Mouse (Mus musculus): Measurements from ENCODE around the gene Clmp.

Clmp gene

DNA sequence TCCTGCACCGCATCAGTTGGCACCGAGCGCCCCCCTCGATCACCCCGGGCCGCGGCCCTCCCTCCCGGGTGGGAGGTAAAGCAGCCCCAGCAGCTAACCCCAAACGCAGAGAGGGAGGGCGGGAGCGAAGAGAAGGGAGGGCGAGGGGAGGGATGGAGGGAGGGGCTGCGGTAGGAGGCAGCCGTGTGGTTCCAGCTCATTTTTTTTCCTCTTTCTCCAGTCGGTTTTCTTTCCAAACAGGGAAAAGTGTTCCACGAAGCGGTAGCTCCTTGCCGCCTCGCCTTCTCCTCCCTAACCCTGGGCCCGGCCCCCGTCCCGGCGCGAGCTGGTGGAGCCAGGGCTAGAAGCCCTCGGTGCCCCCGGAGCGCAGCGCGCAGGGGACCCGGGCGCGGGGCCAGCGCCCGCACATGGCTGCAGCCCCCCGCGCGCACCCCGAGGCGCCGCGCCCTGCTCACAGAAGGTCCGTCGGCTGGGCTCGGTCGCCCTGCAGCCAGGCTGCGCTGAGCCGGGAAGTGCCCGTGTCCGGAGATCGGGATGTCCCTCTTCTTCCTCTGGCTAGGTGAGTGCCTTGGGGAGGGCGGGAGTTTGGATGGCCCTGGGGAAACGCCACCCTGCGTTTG, at the start of gene Clmp:
TSS of gene Clmp (plus strand) at position 162 of the 620 bp plus-strand sequence.
- peak; percentile 54 for DNase-seq (ENCODE audit: low spot score)

DNA sequence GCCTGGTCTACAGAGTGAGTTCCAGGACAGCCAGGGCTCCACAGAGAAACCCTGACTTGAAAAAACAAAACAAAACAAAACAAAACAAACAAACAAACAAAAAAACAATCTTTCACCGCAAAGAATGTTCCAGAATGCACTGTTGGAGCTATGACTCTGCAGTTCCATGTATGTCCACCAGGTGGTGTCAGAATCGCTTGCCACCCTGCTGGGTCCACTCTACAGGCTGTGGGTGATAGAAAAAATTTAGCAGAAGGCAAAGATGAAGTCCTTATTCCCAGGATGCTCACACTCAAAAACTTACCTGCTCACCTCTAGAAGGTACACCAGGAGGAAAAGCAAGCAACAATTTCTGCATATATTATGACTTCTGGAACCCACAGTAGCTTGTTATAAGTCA, 49.7 kb upstream of the Clmp start:
- DNase-seq (ENCODE audit: low spot score): peak; percentile 78

DNA sequence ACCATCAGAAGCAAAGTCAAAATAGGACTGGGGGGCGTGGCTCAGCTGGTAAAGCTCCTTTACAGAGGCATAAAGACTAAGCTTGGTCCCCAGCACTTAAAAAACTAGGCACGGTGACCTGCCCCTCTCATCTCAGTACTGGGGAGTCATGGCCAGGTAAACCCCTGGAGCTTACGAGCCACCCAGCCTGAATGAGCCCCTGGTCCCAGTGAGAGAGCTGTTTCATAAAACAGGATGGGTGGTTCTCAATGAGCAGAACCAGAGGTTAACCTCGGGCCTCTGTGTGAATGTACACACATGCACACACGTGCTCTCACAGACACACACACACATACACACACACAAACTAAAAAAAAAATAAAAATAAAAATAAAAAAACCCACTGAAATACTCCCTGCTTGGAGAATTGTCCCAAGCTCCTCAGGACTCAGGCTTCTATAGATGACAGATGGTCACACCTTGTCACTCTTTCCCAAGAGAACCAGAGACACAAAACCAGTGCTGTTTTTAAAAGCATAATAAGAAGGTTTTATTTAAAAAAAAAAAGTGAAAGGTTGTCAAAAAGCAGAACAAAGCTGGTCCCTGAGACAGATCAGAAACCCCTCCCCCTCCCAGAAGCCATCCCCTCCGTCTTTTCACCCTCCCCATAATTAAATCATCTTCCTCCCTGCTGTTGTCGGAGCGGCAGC, 47.9 kb upstream of the Clmp start:
- no peak for DNase-seq (ENCODE audit: low spot score)

DNA sequence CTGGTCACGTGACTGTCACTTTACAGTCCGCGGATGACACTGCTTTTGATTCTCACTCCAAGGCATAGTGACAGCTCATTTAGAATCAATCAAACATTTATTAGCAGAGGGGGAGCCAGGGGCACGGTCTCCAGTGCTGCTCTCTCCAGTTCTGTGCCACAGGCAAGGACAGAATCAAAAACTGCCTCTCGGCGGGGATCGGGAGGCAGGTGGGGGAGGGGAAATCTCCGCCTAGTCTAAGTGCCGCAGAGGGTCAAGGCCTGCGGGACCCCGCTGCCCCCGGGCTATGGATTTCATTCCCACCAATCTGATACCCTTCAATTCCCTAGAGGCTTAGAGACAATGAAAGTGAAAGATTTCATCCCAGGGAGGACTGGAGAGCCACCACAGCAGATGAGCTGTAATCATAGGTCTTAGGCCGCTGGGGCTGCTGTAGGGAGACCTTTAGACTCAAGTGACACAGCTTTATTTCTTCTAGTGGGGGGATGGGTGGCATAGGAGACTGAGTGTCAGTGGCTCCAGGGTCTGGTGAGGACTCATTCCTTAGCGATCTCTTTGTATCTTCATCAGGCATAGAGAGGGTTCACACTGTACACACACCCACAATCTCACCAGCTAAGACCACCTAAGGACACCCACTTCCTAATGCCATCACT, 47.2 kb upstream of the Clmp start:
- DNase-seq (ENCODE audit: low spot score): peak; percentile 59

DNA sequence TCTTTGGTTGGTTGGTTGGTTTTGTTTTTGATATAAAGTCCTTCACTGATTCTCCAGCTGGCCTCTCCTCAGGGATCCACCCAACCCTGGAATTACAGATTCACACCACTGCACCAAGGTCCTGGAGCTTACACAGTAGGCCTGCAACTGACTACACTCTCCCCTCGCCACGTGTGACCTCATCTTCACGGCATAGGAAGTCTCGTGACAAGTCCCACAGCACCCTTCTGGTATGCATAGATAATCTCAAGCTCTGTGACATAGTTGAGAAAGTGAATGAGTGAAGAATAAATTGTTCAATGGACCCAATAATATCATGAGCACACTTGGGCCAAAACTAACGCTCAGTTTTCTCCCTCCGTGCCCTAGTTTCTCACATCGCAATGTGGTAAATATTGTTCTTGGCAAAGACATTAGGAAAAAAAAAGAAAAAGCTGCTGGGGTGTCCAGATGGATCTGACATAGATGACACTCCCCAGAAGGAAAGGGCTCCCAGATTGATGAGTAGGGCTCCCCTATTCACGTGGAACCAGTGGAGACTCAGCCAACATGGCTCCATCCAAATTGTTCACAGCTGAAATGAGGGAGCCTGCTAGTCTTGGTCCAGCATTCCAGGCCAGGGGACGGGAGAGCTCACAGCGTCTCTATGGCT, 46.1 kb upstream of the Clmp start:
- DNase-seq (ENCODE audit: low spot score): no peak

DNA sequence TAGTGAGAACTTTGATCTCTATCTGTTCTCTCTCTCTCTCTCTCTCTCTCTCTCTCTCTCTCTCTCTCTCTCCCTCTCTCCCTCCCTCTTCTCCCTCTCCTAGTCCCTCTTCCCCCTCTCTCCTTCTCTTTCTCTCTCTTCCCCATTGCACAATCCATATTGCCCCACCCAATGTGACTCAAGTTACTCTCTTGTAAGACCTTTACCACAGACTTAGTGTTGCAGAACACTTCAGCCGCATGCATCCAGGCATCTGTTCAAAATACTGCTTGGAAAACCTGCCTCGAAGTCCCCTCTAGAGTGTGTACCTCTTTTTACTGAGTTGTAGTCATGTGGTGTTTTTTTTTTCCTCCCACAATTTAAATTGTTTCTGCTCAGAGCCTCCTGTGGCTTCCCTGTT, 44.4 kb upstream of the Clmp start:
- no peak for DNase-seq (ENCODE audit: low spot score)

DNA sequence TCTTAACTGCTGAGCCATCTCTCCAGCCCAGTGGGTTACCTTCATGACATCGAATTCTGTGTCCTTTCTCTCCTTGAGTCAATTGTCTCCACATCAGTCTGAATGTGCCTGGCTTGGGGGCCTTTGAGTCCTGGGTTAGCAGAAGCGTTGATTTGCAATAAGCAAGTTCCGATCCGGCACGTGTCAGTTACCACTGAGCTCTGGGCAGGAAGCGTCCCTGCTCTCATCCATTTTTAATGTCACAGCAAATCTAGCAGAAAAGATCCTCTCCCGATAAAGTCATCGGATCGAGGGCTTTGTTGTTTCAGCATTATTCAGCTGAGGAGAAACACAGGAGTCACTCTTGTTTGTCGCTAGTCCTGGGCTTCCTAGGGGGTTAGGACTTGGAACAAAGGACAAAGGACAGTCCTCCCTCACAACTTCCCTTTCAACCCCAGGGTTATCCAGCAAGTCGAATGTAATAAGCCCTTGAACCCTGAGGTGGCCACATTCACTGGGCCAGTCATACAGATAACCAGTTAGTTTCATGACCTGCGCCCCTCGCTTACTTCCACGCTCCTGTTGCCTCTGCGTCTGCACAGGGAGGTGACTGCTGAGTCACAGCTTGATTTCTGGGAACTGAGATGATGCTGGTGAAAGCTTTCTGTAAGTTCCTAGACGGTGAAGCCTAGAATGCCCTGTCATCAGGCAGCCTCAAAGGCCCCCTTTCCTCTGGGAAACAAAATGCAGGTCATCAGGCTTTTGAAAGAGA, 43.1 kb upstream of the Clmp start:
- no peak for DNase-seq (ENCODE audit: low spot score)

DNA sequence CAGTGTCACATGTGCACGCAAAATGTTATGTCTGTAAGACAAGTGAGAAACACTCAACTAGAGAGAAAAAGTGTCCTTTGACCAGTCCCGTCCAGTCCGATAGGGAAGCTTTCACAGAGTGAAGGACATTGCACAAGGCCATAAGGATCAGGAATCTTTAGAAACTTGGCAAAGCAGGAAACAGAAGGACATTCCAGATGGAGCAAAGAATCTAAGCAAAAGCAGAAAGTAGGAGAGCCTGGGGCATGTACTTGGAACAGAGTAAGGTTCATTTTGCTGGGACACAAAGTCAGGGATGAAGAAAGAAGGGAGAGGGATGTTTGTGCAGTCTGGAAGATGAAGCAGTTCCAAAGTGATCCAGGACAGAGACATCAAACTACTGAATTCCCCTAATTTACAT, 36.3 kb upstream of the Clmp start:
- no peak for DNase-seq (ENCODE audit: low spot score)

DNA sequence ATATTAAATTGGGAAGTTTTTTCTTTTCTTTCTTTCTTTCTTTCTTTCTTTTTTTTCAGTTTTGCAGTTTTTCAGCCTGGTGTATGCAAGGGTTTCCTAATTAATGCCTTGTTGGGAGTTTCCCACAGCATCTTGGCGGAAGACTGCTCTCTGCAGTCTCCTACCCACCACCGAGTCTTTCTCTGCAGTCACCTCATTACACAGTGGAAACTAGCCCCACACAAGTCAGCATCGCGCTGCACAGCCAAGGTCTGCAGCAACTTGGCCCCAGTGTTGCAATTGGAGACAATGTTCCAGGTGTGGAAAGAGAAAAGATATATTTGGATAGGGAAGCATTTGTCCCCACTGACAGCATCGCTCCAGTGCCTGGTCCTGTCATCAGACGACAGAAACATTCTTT, 35.8 kb upstream of the Clmp start:
- no peak for DNase-seq (ENCODE audit: low spot score)

DNA sequence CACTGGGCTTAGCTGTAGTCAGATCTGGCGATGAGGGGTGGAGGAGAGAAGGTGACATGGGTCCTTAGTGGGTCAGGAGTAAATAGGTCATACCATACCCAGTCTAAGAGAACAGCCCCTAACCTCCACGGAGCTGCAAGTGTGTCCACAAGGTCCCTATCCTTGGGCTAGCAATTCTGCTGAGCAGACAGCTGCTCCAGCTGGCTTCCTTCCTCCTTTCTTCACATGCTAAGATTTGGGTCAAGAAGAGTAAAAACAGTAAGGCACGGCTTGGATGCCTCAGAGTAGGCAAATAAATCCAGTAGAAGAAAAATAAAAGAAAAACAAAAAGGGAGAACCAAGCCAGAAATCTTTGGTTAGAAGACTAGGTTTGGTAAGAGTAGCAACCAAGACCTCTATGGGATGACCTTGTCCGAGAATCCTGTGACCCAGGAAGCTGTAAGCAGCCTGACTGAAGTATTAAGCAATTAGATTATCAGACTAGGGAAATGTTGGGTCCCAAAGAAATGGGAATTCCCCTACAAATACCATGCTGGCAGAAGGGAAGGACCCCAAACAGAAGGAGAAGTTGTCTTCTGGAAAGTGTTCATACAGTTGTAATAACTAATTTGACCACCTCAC, 34.4 kb upstream of the Clmp start:
- no peak for DNase-seq (ENCODE audit: low spot score)

DNA sequence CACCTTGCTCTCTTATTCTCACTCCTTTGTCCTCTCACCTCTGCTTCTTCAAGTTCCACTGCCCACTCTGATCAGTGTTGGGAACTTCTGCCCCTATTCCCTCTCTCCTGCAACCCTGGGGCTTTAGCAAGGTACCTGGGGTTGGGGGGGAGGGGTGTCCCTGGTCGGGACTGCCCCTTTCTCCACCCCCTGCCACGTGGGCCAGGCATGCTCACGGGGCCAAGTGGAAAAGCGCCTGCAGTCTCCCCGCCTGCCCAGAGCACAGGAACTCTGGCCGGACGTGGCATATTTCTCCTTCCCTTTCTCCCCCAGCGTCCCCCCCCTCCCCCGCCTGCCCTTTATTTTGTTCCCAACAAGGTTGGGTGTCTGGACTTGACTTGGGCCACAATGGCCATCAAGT, 33.0 kb upstream of the Clmp start:
- DNase-seq (ENCODE audit: low spot score): no peak

DNA sequence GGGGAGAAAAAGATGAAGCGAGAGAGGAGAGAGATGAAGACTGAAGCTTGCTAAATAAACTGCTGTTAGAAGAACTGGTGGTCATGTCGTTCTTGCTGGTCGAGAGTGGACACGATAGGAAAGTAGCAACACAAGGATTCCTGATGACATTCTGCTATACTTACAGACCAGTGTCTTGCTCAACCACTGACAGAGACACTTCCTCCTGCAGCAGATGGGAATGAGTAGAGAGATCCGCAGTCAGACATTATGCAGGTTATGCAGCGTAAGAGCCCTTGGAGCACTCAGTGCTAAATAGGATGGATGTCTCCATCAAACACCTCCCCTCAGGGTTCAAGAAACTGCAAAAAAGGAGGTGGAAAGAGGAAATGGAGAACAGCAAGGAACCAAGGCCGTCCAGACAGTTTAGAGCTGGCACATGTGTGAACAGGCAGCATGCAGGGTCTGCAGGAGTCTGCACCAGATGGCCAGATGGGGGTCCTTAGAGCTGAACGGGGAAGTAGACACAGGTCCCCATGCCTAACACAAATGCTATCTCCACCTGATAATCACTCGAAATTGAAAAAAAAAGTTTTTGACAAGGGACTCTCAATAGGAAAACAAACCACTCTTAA, 19.5 kb upstream of the Clmp start:
- no peak for DNase-seq (ENCODE audit: low spot score)

DNA sequence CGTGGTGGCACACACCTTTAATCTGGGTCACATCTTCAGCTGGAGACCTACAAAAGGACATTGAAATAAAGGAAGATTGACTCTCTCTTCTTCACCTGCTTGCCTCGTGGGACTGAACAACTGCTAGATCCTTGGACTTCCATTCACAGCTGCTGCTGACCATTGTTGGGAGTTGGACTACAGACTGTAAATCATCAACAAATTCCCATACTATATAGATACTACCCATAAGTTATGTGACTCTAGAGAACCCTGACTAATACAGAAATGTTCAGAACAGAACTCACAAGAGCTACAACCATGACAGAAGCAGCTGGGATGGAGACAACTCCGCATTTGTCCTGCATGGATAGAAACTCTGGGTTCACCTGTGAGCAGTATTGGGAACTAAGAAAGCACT, 15.4 kb upstream of the Clmp start, which contains the start of gene Gm21915:
TSS of gene Gm21915 (plus strand) at position 301 of the 400 bp plus-strand sequence.
- DNase-seq (ENCODE audit: low spot score): no peak

DNA sequence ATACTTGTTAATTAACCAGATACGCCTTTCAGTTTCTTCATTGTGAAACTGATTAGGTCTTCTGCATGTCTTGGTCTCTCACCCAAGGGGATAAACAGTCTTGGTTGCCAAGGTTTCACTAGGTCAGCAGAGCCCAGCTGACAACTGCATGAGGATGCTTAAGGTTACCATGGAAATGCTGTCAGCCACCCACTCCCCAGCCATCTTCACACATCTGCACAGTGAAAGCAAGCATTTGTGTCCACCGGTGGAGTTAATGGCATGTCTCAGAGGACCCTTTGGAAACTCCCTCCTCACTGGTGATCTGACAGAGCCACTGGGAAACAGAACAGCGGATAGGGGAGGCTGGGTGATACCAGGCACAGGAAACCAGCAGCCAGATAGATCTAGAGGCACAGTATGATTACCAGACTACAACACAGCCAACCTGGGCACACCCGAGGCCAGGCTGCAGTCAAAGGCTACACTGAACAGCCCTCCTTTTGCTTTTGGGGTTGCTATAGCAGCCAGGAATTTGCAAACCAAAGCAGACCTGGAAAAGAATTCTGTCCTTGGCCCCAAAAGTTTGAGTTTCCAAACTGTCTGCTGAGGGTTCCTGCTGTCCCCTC, 14.3 kb upstream of the Clmp start:
- DNase-seq (ENCODE audit: low spot score): no peak

DNA sequence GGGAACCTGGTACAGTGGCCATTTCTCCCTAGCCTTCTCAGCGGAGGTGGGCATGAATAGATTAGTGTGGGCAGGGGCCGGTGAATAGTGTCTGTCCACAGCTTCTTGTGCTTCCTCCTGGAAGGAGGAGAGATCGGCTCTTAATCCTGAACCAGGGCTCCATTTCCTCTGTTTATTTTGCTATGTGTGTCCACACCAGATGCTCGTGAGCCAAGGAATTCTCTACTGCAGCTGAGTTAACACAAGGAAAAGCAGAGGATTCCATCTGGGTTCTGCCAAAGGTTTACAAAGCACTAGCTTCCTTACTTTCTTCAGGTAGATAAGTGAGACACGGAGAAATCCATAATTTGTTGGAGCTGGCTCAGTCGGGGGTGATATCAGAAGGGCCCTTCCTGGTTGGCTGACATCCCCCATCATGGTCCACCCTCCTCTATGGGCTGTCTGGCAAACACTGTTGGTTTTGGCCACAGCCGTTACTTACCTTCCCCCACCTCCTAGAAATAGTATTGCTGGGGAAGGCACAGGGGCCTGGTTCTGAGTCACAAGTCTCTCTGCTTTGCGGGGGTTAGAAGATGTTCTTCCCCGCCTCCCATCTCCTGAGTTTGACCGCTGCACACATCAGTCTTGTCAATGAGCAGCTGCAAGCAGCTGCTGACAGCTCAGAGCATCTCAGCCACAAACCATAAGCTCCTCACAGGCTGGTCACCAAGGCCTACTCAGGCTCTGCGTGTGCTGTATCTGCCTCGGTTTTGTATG, 10.4 kb upstream of the Clmp start:
- DNase-seq (ENCODE audit: low spot score): no peak

DNA sequence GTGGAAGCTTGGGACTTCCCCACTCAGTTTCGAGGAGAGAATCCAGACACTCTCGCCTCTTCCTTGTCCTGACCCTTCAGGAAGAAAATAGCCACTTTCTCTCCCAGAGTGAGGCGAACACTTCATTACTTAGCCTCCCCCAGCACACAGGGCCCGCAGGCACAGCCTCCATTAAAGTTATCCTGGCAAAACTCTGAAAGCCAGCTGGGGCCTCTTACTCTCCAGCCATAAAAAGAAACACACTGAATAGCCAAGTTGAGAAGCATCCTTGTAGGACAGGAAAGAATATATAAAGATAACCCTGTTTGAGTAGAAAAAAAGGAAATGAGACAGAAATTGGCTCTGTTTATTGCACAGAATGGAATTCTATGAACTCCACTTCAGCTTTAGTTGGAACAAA, 7.1 kb upstream of the Clmp start:
- no peak for DNase-seq (ENCODE audit: low spot score)

DNA sequence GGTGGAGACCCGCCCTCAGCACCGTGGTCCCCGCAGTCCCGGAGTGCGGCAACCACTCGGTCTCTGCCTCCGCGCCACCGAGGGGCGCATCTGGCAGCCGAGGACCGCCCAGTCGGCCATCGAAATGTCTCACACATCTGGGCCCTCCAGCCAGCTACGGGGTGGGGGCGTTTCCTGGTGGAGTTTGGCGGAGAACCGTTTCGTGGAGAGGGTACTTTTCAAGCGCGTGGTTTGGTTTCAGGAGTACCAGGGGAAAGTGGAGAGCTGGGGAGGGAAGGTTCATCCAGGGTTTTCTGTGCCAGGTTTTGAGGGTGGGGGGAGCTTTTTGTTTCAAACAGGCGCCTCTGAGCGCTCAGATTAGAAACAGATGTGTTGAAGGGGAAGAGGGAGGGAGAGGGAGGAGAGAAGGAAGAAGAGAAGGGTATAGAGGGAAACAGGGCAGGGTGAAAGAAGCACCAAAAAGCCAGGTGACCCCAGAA, 698 bp downstream of the Clmp start:
- DNase-seq (ENCODE audit: low spot score): peak; percentile 54

DNA sequence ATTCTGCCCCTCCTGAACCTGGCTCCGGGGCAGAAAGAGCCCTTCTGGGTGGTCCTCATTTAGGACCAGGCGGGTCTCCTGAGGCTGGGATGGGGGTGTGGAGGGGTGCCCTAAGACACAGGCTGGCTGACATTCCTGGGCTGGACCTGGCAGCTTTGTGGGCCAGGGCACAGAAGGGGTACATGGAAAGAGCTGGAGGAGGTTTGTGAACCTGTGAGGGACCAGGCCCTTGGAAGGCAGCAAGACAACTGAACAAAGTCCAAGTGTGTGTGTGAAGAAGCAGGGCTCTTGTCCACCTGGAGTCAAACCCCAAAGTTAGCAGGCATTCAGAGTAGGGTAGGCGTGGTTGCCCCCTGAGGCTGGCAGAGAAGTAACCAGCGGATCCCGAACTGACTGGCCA, 1.3 kb downstream of the Clmp start:
- no peak for DNase-seq (ENCODE audit: low spot score)

DNA sequence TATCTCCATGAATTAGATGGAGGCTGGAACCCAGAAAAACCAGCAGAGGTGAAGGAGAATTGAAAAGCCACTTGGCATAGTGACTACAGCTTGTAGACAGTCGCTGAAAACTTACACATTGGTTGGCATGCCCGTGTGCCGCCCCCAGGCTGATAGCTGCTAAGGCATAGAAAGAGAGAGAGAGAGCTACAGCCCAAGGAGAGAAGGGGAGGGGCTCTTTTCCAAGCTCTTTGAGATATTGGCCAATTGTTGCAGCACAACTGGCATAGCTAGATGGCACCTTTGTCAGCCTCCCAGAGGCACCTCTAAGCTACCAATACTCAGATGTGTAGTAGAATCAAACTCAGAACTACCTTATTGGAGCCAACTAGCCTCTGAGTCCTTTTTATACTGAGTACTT, 1.8 kb downstream of the Clmp start:
- no peak for DNase-seq (ENCODE audit: low spot score)

DNA sequence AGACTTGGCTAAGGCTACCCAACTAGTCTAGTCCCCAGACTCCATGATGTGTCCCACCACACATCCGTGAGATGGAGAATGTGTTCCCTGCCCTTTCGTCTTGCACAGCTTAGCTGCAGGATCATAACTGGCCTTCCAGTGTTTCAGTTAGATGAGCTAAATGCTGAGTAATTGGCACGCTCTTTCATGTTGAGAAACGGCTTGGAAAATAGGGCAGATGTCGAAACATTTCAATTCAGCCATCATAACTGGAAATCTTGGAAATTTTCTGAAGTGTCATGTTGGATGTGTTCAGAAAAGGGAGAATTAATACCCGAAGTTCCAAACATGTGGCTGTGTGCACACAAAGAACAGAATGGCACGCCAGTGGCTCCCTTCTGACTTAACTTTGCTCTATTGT, 4.7 kb downstream of the Clmp start:
- no peak for DNase-seq (ENCODE audit: low spot score)
